8 mouse cellular contexts compared by ENCODE assay signal in genomic region chr9:65827344-65828015, GRCm38 (mm10). TPM values are rescaled to one million over a fixed set of nuclear protein-coding genes. Genes with fewer than 3 reads are reported as not detected.
DNase-seq lines count a peak whose midpoint lies in the region; ATAC-seq and TF ChIP-seq lines count a peak whose summit lies in the region.

Zfp609 (minus strand) TSS chr9:65827564.

- H3K4me2 ChIP-seq in hindbrain, postnatal 0 days (ENCODE audit: low read depth, low read length): peak within 1 kb of the TSS; percentile 70

- H3K36me3 ChIP-seq in hindbrain, postnatal 0 days (ENCODE audit: insufficient read depth, low read length): no peaks in the 10 kb centered on the region

- intact Hi-C loops in gastrocnemius, adult 2 months (cut with DNase I): loop anchor here (2.0 to 5.0 kb wide), 4 partner anchors 35 to 150 kb away; no protein-coding TSS in a partner anchor

- no peaks in the 10 kb centered on the region for H3K27me3 ChIP-seq in hindbrain, postnatal 0 days (ENCODE audit: insufficient read depth, low read length)

- H3K27ac ChIP-seq in gastrocnemius, adult 2 months: peak within 1 kb of the TSS; percentile 92
- H3K27ac ChIP-seq in hindbrain, postnatal 0 days: peak within 1 kb of the TSS; percentile 99

- peak; percentile 97 for DNase-seq in ZHBTc4 (ENCODE audit: low read depth, low spot score)
- DNase-seq in cerebellum, postnatal 4 days (ENCODE audit: low spot score in 2 of 2): peak; percentile 97 to 99
- peak; percentile 94 for DNase-seq in gastrocnemius, adult 2 months
- DNase-seq in hindbrain, postnatal 0 days (ENCODE audit: low spot score): peak; percentile 97
- peak; percentile 95 to 97 for DNase-seq in left cerebral cortex, adult 18-20 months (ENCODE audit: low spot score in 2 of 2)
- peak; percentile 95 to 97 for DNase-seq in lung, postnatal 4 days
- peak; percentile 97 for DNase-seq in retina, postnatal 1 day
- peak; percentile 96 for DNase-seq in thymus, postnatal 4 days

- peak within 1 kb of the TSS; percentile 93 for H3K9ac ChIP-seq in hindbrain, postnatal 0 days (replicated peaks; ENCODE audit: low read length)

- H3K4me3 ChIP-seq in gastrocnemius, adult 2 months: peak within 1 kb of the TSS; percentile 88
- peak within 1 kb of the TSS; percentile 86 for H3K4me3 ChIP-seq in hindbrain, postnatal 0 days (ENCODE audit: low read length)

- H3K9me3 ChIP-seq in hindbrain, postnatal 0 days (ENCODE audit: low read length): no peaks in the 10 kb centered on the region

- WGBS in hindbrain, postnatal 0 days: 0% methylated on average over 56 of the region's 76 CpGs

- H3K4me1 ChIP-seq in hindbrain, postnatal 0 days (ENCODE audit: insufficient read depth, low read length): peaks cover 18% of the 10 kb centered on the region

- TF ChIP-seq CTCF in gastrocnemius, adult 2 months (IDR thresholded peaks at IDR 0.05): no peak
- no peak for TF ChIP-seq CTCF in hindbrain, postnatal 0 days (IDR thresholded peaks at IDR 0.05; ENCODE audit: low read depth)

- peak; percentile 95 for ATAC-seq in hindbrain, postnatal 0 days

RNA-seq across cellular contexts. Expression of gene Zfp609, which starts in this region (rescaled TPM):
- 10 to 100 TPM; 18.4 to 21.1 TPM for total RNA-seq in gastrocnemius, adult 2 months (2021)
- 8.9 and 10.2 TPM in 2 replicates for total RNA-seq in hindbrain, postnatal 0 days (2014; rRNA removed)
- 4.1 and 5.6 TPM in 2 replicates for polyA plus RNA-seq in hindbrain, postnatal 0 days (2015; fragmentation: Nextera tagmentation; extraction: Ambion mirVana)
- 10 to 100 TPM; 50.7 to 53.7 TPM for total RNA-seq in left cerebral cortex, adult 18-20 months (2021)

Comparison
In these comparisons a context has a peak if more than half of its experiments do, and no peak if none do; other contexts are left out.
1. Peak in every context shown above with its lines: DNase-seq, ATAC-seq, H3K4me3 ChIP-seq and H3K27ac ChIP-seq.